Mouse (Mus musculus) heart, postnatal 0 days (tissue): ENCODE data around the gene Aqp6. TPM values are rescaled to one million over a fixed set of nuclear protein-coding genes. Genes with fewer than 3 reads are reported as not detected.

Experiments used
- ATAC-seq: fragments of 200-750 bp; cut with Nextera tagmentation; 2 replicates; pipeline ENCODE4 v1.8.0; 2017; ENCODE audit warnings: low read depth, moderate number of reproducible peaks, moderate library complexity; ENCODE audit not compliant: insufficient read depth
- DNase-seq: peaks from one replicate; pipeline ENCODE4 v3.0.0-alpha.2; 2016; ENCODE audit warnings: low spot score
- H3K27ac ChIP-seq: fragments of 300-500 bp; sonication (generic); 2 replicates; pipeline ENCODE4 v1.5.1; 2014; ENCODE audit warnings: low read depth, mild to moderate bottlenecking
- H3K27me3 ChIP-seq: fragments of 300-500 bp; sonication (generic); 2 replicates; pipeline ENCODE4 v1.6.1; 2014; ENCODE audit warnings: low read length, mixed read lengths; ENCODE audit not compliant: control insufficient read depth, insufficient read depth
- H3K36me3 ChIP-seq: fragments of 300-500 bp; sonication (generic); replicated peaks from 2 replicates; pipeline ENCODE4 v1.6.1; 2014; ENCODE audit warnings: low read length, mixed read lengths; ENCODE audit not compliant: control insufficient read depth, insufficient read depth
- H3K4me1 ChIP-seq: fragments of 300-500 bp; sonication (generic); 2 replicates; pipeline ENCODE4 v1.6.1; 2014; ENCODE audit warnings: antibody characterized with exemption; ENCODE audit not compliant: control insufficient read depth, insufficient read depth
- H3K4me2 ChIP-seq: fragments of 300-500 bp; sonication (generic); 2 replicates; pipeline ENCODE4 v1.6.1; 2014; ENCODE audit warnings: low read depth, mild to moderate bottlenecking, low read length, moderate library complexity
- H3K4me3 ChIP-seq: fragments of 300-500 bp; sonication (generic); 2 replicates; pipeline ENCODE4 v1.5.1; 2014; ENCODE audit warnings: low read depth, low read length
- H3K9ac ChIP-seq: fragments of 300-500 bp; sonication (generic); replicated peaks from 2 replicates; pipeline ENCODE4 v1.6.1; 2014; ENCODE audit warnings: low read depth, low read length, mixed read lengths
- H3K9me3 ChIP-seq: fragments of 300-500 bp; sonication (generic); replicated peaks from 2 replicates; pipeline ENCODE4 v1.6.1; 2016; ENCODE audit warnings: low read length; ENCODE audit not compliant: control insufficient read depth
- CTCF ChIP-seq: IDR thresholded peaks from 2 replicates; pipeline ENCODE4 v1.5.1; 2016; ENCODE audit warnings: antibody characterized with exemption, control low read depth, low read depth
- EP300 ChIP-seq: IDR thresholded peaks from 2 replicates; pipeline ENCODE4 v1.6.1; 2016; ENCODE audit warnings: antibody characterized with exemption, low read depth
- WGBS: fragments of 180-500 bp; shearing (Covaris S2); extraction: QIAGEN DNeasy Blood & Tissue Kit; methylation state at CpG from one replicate; pipeline ENCODE4 v1.1.7; 2014; 5-methylcytosine and 5-hydroxymethylcytosine counted together
- polyA plus RNA-seq: library from polyadenylated mRNA; unstranded; fragments of >200 nt; fragmentation: Nextera tagmentation; extraction: Ambion mirVana; gene quantifications from 2 replicates; pipeline ENCODE4 v1.2.1, GENCODE M21; 2015
- total RNA-seq: library from RNA; depleted of rRNA; stranded (reverse); fragments of >200 nt; gene quantifications from 2 replicates; pipeline ENCODE4 v1.2.3, GENCODE M21; 2014; ENCODE audit warnings: low replicate concordance

Aqp6 gene
- total and polyA plus RNA-seq, 2 experiments from 2014 or later, result not detected

- no peak overlapping the region for H3K4me2 ChIP-seq
- no peak overlapping the region for H3K9ac ChIP-seq
Measured at GRCm38 (mm10) chr15:99599245-99600070, 1.7 kb upstream of the Aqp6 start.

GRCm38 (mm10) chr15:99601823-99602120 lies 572 bp downstream of the Aqp6 start:
- Histone ChIP-seq H3K36me3 (no peaks in the 10 kb centered on the region), H3K4me1 (no peaks in the 10 kb centered on the region), H3K4me2 (no peak overlapping the region), H3K27me3 (peaks cover 38% of the 10 kb centered on the region), H3K4me3 (no peak overlapping the region), H3K27ac (no peak overlapping the region), H3K9ac (no peak overlapping the region), H3K9me3 (no peaks in the 10 kb centered on the region)
- WGBS, result 20% methylated on average over 4 of the region's 5 CpGs
- DNase-seq (no peak), ATAC-seq (no peak)
- TF ChIP-seq CTCF, result no peak
- TF ChIP-seq EP300, result no peak

More at GRCm38 (mm10) chr15:99599245-99600070, 1.7 kb upstream of the Aqp6 start:
- DNase-seq (no peak), ATAC-seq (no peak)
- Histone ChIP-seq H3K36me3 (no peaks in the 10 kb centered on the region), H3K4me3 (no peak overlapping the region), H3K27ac (no peak overlapping the region), H3K4me1 (no peaks in the 10 kb centered on the region), H3K9me3 (no peaks in the 10 kb centered on the region), H3K27me3 (peaks cover 57% of the 10 kb centered on the region)
- TF ChIP-seq EP300 (no peak), CTCF (no peak)
- WGBS, result 45% methylated on average over 17 of the region's 17 CpGs

- Histone ChIP-seq H3K9ac (no peak overlapping the region), H3K27ac (no peak overlapping the region), H3K4me1 (no peaks in the 10 kb centered on the region), H3K27me3 (peaks cover 35% of the 10 kb centered on the region), H3K36me3 (no peaks in the 10 kb centered on the region), H3K4me2 (no peak overlapping the region), H3K4me3 (no peak overlapping the region), H3K9me3 (no peaks in the 10 kb centered on the region)
- ATAC-seq (no peak), DNase-seq (no peak)
- TF ChIP-seq EP300, result no peak
- TF ChIP-seq CTCF, result no peak
- WGBS, result 76% methylated on average over 17 of the region's 17 CpGs
Measured at GRCm38 (mm10) chr15:99602206-99602820, 1.1 kb downstream of the Aqp6 start.

GRCm38 (mm10) chr15:99603216-99603615 lies 2.0 kb downstream of the Aqp6 start:
- ATAC-seq, result no peak
- no peak overlapping the region for H3K4me2 ChIP-seq
- H3K27ac ChIP-seq, result no peak overlapping the region
- TF ChIP-seq CTCF, result no peak
- no peak for TF ChIP-seq EP300
- no peaks in the 10 kb centered on the region for H3K36me3 ChIP-seq
- no peak for DNase-seq
- no peak overlapping the region for H3K9ac ChIP-seq
- H3K4me3 ChIP-seq, result no peak overlapping the region
- WGBS, result 67% methylated on average over 7 of the region's 7 CpGs
- peaks cover 28% of the 10 kb centered on the region for H3K27me3 ChIP-seq
- H3K9me3 ChIP-seq, result no peaks in the 10 kb centered on the region
- no peaks in the 10 kb centered on the region for H3K4me1 ChIP-seq

DNA sequence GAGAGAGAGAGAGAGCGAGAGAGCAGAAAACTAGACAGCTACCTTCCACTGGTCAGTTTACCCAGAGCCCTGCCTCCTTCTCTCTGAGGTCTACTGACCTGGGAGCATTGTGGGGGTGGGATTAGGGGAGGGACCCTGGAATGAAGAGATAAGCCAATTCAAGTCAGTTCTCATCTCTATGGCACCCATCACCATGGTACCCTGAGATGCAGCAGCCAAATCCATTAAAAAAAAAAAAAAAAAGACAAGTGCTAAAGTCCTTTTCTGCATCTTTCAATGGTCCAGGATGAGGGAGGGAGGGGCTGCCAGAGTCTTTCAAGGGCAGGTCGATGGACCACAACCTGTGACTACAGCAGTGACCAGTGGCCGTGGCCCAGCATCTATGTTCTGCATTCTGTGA lies 4.4 kb downstream of the Aqp6 start:
- Histone ChIP-seq H3K9me3 (no peaks in the 10 kb centered on the region), H3K4me2 (no peak overlapping the region), H3K27me3 (peaks cover 16% of the 10 kb centered on the region), H3K36me3 (no peaks in the 10 kb centered on the region), H3K9ac (no peak overlapping the region), H3K27ac (no peak overlapping the region), H3K4me3 (no peak overlapping the region), H3K4me1 (no peaks in the 10 kb centered on the region)
- 66% methylated on average over 3 of the region's 3 CpGs for WGBS
- DNase-seq (no peak), ATAC-seq (no peak)
- no peak for TF ChIP-seq EP300
- TF ChIP-seq CTCF, result no peak
